Mouse (Mus musculus) cerebellum, adult (tissue): ENCODE measurements around the gene Rnf187.

ENCODE experiments used
- ATAC-seq: cut with Nextera tagmentation; 2 replicates; pipeline ENCODE4 v1.9.2; 2017; ENCODE audit warnings: mild to moderate bottlenecking, moderate library complexity, mixed read lengths; ENCODE audit not compliant: insufficient number of reproducible peaks, low FRiP score, low TSS enrichment

Rnf187 gene

DNA sequence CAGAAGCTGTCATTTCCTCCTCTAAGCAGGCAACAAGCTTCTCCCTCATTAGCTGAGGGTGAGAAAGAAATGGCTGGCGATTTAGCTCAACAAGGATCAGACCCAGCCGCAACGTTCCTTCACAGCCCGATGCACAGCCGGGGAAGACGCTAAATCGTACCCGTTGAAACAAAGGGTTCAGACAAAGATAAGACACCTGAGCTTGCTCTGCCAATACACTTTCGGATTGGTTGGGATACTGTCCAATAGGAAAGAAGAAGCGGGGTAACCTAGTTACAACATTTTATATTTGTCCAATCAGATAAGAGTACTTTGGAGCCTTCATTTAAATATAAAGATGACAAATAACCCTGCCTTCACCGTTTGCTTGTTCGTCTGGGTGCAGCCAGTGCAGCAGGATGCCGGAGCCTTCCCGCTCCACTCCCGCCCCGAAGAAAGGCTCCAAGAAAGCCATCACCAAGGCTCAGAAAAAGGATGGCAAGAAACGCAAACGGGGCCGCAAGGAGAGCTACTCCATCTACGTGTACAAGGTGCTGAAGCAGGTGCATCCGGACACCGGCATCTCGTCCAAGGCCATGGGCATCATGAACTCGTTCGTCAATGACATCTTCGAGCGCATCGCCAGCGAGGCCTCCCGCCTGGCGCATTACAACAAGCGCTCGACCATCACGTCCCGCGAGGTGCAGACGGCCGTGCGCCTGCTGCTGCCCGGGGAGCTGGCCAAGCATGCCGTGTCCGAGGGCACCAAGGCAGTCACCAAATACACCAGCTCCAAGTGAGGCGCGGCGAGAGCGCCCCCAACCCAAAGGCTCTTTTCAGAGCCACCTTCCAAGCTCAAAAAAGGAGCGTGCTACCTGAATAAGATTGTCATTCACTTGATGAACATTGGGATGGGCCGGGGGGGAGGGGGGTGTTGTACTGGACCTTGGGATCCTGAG is 10.1 kb upstream of the Rnf187 start, which contains the start of gene Hist3h2ba:
Hist3h2ba (plus strand) TSS at position 379 of the 938 bp plus-strand sequence.
- ATAC-seq = peak; percentile 91

- ATAC-seq = 0 out of 2 replicates have a peak, but pooled peaks have one; percentile 39
Measured at GRCm38 (mm10) chr11:58947798-58948528, 9.2 kb upstream of the Rnf187 start.

DNA sequence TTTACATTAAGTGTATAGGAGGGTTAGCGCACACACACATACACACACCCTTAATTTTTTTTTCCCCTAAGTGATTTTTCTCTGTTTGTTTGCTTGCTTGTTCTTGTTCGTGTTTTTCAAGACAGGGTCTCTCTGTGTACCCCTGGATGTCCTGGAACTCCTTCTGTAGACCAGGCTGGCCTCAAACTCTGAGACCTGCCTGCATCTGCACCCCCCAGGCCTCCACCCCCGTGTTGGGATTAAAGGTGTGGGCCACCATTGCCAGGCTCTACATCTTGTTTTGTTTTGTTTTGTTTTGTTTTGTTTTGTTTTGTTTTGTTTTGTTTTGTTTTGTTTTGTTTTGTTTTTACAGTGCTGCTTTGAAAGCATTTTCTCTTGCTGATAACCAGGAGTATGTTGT is 8.6 kb upstream of the Rnf187 start:
- ATAC-seq = no peak

DNA sequence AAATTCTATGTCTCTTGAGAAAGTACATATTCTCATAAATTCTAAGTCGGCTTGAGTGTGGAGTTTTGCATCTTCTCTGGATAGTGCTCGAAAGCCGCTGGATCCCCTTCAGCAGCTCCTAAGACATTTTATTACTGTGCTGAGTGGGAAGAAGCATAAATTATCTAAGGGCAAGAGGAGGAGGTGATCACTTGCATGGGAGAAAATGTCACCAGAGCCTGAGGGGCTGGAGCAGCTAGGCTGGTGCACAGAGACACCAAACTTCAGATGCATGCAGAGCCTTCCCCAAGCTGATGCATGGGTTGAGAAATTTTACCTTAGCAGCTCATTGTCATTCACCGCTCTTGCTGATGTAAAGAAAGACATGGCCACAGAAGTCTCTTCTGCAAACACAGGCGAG is 5.4 kb upstream of the Rnf187 start:
- ATAC-seq = no peak

DNA sequence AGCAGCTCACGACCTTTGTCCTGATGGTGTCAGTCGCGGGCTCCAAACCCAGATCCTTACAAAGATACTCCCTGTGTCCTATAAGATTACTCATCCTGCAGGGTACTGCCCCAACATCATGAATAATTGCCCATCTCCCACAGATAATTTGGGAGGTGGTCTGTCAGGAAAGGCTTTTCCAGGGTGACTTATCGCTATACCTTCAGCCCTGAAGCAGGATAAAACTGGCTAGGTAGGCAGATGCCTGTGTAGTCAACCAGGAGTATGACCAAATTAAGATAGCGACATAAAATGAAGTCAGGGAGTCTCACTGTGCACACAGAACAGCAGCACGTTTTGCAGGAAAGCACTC is 348 bp upstream of the Rnf187 start:
- no peak for ATAC-seq

- ATAC-seq = no peak
Measured at GRCm38 (mm10) chr11:58937909-58938308, 807 bp downstream of the Rnf187 start.

- 0 out of 2 replicates have a peak, but pooled peaks have one; percentile 12 for ATAC-seq
Measured at GRCm38 (mm10) chr11:58931576-58931975, 7.1 kb downstream of the Rnf187 start.

DNA sequence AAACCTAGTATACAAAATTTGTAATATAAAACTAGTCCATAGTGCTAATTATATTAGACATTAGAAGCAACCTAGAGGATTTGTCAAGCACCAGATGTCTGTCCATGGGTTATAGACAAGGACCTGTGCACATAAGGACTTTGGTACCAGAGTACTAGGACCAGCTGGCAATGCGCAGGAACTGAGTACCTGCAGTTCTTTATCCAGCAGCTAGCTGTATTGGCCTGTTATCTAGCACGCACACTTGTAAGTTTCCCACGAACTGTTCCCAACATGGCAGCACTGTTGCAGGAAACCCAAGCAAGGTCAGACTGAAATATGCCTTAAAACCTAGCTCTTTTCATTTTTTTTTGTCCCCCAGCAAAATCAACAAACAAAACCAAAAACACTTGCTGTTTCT is 8.5 kb downstream of the Rnf187 start:
- no peak for ATAC-seq

- ATAC-seq = no peak
Measured at GRCm38 (mm10) chr11:58929641-58930040, 9.1 kb downstream of the Rnf187 start.

- no peak for ATAC-seq
Measured at GRCm38 (mm10) chr11:58929055-58929454, 9.7 kb downstream of the Rnf187 start.

DNA sequence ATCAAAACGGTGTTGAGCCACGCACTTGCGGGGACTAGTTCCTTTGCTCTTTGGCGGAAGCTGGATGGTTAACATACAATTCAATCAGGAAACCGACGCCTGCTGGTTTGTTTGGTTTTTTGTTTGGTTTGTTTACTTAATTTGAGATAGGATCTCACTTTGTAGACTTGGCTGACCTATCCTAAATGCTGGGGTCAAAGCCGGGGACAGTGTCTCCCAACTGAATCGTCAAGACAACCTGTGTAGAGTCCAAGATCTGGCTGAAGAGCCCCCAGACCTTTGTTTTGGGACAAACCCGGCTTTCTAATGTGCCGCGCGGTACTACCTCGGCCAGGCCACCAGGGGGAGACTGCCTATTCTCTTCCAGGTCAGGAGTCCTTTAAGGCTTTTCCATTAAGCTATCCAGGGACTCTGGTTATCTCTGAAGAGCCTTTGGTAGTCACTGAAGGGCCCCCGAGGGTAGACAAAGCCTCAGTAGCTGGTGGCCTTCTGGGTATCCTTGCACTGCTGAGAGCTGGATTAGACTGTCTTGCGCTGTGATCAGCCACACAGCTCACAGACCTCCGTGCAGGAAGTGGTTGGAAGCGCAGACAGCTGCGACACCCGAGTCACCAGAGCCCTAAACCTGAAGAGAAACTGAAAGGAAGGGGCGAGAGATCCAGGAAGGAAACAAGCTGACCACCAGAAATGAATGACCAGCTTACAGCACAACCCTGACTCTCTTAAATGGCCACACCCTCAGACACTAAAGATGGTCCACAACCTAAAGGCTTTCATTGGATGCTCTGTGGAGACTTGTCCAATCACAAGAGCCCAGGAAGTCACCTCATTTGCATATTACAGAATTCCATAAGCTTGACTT is 10.7 kb downstream of the Rnf187 start:
- 0 out of 2 replicates have a peak, but pooled peaks have one; percentile 53 for ATAC-seq

- no peak for ATAC-seq
Measured at GRCm38 (mm10) chr11:58927053-58927452, 11.7 kb downstream of the Rnf187 start.

DNA sequence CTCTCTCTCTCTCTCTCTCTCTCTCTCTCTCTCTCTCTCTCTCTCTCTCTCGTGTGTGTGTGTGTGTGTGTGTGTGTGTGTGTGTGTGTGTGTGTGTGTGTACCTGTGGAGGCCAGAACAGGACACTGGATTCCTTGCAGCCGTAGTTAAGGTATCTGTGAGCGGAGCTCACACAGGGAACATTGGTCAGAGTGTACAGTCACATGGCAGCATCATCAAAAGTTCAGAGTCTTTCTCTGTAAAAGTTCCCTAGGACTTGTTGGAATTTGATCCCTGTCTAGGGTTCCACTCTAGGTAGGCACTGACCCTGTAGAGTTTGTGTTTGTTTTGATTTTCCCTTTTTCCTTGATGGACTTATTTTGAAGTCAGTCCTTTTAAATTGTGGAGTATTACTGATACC is 12.1 kb downstream of the Rnf187 start:
- ATAC-seq = no peak

- no peak for ATAC-seq
Measured at GRCm38 (mm10) chr11:58922420-58922819, 16.3 kb downstream of the Rnf187 start.

GRCm38 (mm10) chr11:58918759-58919158 is 20.0 kb downstream of the Rnf187 start:
- no peak for ATAC-seq

GRCm38 (mm10) chr11:58917745-58918366 is 20.9 kb downstream of the Rnf187 start, which contains the start of gene Btnl10:
Btnl10 (plus strand) TSS chr11:58917908.
- no peak for ATAC-seq

DNA sequence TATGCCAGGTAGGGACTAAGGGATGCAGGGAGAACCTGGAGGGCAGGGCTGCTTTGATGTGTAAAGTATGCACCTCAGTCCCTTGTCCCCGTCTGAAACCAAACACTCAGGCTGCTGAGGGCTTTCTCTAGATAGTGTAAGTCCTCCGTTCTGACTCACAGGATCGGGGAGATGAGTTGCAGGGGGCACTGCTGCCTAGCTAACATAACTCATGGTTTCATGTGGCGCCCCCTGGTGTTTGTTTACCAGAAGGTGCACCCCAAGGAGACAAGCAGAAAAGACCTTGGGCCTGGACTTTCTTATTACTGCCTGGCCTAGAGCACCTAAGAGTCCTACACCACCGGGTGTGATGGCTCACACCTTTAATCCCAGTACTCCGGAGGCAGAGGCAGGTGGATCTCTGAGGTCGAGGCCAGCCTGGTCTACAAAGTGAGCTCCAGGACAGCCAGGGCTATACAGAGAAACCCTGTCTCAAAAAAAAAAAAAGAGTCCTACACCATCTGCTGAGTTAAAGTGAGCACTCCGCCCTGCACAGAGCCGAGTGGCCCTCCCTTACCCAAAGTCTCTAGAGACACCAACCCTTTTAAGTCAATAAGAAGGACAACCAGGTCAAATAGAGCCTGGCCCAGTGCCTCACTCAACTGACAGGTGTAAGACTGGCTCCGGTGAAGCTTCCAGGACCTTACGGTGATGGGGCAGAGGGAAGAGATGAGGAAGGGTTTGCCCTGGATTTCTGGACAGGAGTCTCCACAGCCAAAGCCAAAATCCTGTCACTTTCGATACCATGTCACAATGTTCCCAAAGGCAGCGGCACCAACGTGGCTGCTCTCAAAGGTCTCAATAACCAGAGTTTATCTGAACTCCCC is 21.6 kb downstream of the Rnf187 start:
- ATAC-seq = no peak

DNA sequence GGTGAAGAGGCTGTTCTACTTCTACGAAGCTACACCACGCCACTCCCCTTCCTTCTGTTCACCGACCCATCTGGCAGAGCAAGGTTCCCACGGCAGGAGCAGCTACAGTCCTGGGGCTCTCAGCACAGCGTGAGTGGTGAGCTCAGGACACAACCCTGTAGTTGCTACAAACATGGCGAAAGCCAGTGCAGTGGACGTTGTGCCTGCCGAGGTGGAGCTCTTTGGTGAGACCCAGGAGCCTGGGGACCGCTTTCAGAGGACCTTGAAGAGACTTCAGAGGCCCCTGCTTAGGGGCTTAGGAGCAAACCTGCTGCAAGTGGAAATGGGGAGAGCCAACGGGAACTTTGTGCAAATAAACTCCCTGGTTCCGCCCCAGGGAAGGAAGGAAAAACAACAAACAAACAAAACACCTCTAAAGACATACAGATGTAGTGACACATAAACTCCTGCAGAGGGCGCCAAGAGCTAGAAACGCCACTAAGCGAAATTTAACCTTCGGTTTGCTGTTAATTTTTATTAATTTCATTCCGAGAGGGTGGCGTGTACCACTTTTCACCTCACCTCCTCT is 24.2 kb downstream of the Rnf187 start:
- ATAC-seq = 0 out of 2 replicates have a peak, but pooled peaks have one; percentile 52

GRCm38 (mm10) chr11:58913776-58914175 is 24.9 kb downstream of the Rnf187 start:
- ATAC-seq = no peak
